Mouse (Mus musculus) thymus, postnatal 14 days (tissue): ENCODE results near the gene Heca.
"Not testable (repeated sequence)": the region's sequence is repeated elsewhere in the genome, so short reads cannot be mapped to it uniquely, and the experiment has no call there.

Experiments
- DNase-seq: peaks from one replicate; pipeline ENCODE4 v3.0.0; 2021

Heca gene

DNA sequence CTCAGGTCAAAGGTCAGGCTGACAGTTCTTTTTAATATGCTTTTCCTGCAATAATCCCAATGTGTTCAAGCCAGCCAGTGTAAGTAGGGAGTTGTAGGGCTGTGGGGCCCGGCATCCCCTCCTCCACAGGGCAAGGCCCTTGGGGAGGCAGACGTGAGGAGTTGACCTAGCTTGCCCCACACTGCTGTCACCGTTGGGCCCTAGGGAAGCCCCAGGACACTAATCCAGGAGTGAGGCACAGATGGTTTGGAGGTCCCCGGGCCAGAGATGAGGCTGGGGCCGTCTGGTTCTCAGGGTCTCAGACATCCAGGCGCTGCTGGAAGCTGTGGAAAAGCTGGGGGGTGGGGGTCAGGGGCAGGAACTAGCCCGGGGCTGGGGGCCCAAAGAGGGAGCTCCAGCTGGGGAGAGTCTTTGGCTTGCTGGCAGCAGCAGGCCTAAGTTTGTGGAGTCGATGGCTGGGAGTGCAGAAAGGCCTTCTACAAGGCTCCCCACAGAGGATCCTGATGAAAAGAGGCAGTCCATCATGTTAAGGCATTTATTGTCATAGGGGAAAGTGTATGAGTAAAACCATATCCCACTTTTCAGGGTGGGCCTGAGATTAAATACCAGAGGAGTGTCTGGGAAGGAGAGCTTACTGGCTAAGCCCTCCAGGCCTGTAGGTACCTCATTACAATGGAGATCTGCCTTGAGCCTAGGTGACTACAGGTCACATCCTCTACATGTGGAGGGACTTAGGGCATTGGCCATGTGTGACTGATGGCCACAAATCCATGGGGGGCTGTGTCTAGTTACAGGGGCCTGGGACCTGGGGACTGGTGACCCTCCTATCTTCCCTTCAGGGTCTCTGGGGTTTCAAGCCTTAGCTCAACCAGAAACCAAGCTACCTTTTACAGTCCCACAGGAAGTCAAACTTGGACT lies 69.6 kb downstream of the Heca start:
- no peak for DNase-seq

DNA sequence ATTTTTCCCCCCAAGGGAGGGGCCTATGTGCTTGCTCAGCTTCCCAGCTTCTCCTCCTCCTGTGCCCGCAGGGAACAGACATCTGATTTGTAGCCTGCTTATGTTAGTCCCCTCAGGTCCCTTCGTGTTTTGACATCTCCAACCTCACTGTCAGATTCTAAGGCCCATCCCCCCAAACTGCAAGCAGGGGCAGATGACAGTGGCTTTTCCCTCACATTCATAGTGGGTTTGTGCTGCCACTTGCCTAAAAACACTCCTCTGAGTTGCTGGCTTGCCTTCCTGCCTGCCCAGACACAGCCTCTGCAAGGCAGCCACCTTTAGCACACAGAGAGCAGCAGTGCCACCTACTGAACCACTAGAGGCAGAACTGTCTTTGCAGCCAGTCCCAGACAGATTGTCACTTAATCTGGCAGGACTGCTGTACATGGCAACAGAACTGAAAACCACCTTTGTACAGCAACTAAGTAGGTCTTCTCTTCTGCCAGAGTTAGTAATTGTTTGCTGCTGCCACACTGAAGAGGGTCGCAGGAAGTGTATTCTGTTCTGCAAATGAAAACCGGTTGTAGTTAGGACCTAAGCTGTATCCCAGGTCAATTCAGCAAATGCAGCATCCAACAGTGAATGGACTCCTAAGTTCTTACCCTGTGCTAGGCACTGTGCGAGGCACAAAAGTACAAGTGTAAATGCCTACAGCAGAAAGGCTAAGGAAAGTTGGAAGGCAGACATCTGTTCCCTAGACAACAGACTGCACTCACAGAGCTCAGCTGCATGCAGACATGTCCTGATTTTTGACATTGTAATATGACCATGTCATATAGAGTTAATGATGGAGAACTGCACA lies 77.8 kb downstream of the Heca start:
- DNase-seq, result peak; percentile 69

DNA sequence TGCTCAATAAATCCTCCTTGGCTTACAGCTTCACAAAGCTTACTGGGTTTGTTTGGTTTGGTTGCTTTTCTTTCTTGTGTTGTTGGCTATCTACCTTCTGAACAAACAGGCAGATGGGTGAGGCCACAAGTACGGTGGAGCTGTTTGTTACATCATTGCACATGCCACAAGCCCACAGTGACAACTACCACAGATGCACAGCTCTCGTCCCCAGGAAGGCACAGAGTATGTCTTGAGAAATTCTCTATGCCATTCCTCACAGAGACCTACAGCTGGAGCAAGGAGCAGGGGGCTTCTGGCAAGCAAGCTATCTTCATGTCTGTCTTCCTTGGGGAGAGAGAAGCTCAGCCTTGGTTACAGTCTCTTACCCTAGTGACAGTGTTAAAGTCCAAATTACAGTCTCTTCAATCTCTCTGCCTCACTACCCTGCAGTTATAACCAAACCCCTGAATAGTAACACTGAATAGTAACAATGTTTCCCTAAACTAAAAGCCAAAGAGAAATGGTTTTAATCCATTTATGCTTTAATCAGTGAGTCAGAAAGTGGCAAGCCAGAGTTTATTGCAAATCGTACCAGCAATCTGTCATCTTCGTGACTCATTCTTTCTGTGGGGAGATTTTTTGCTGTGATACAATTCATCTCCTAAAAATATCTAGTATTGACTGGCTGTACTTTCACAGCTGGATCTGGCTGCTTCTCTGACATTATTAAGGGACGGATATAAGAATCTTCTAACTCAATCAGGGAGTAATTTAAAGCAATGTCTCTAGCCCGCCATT lies 87.0 kb downstream of the Heca start:
- no peak for DNase-seq

DNA sequence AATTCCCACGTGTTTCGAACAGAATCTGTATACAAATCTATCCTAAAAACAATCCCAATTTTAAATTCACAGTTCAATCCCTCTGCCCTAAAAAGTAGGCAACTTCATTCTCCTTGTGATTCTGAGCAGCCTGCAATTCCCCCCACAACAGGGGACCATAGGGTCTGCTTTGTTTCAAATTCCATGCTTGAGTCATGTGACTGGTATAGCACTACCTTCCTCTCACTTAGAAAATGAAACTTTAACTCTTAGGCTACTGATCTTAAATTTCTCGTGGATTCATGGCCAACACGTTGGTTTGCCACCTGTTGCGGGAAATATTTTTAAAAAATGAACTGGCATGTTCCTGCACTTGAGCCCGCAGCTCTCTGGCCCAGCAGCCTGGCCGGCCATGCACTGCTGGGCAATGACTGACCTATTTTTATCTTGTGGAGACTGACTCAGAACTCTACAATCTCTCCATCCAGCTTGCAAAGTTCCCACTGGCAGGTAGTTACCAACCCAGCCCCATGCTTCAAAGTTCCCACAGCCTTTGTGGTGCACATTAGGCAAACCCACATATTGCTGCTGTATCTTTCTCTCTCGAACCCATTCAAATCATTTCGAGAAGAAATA lies 90.1 kb downstream of the Heca start:
- no peak for DNase-seq

DNA sequence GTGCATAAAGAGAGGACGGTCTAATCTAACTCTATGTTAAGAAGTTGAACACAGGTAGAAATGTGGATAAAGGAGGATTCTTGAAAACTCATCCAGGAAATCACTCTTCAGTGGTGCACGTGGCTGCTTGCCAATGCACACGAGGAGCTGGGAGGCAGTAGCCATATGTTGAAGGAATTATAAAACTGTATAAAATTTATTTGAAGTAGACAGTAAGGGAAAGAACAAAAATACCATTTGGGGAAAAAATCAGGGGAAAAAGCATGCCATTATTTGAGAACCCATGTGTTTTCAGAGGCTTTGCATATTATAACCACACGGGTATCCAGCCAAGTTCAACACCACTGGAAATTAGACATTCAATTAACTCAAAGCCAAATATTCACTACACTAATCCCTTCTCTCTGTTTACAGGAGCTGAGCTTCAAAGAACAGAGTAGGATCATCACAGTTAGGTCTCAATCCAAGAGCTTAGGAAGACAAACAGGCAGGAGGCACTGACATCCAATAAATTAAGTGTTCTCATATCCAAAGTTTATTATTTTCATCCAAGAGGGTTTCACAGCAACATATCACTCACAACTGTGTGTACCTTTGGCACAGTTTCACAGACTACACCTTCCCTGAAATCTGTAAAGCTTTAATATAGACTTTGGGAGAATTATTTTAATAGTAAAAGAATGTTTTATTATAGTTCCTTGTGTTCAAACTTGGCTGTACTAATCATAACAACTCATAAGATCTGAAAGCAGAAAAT lies 102.9 kb downstream of the Heca start:
- DNase-seq, result no peak

DNA sequence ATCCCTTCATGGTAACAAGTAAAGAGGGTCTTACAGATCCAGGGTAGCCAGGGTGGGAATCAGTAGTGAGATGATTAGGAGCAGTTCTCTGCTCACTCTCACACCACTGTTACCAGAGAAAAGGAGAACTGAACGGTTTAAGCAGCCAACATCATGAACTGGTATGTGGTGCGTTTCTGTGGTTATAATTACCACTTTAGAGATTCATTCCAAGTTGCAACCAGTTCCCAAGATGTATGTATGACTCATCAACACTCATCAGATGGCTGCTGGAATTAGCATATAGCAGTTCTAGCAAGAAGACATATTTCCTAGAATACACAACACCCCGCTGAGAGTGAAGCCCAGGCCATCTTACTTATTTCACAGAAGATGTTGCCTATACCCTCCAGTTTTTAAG lies 105.8 kb downstream of the Heca start:
- DNase-seq, result no peak

DNA sequence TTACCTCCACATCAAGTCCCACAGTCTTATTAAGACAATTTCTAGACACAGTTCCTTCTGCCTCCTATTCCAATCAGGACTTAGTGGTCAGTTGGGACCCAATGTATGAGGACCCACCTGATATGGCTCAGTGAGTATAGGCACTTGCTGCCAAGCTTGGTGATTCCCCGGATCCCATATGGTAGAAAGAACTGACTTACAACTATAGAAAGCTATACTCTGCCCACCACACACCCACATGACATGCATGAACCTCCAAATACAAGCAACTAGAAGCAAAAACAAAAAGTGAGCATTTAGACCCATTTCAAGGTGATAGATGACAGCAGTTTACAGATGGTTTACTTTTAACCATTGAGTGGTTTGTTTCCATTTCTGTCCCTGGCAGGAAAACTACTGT lies 111.6 kb downstream of the Heca start:
- no peak for DNase-seq

DNA sequence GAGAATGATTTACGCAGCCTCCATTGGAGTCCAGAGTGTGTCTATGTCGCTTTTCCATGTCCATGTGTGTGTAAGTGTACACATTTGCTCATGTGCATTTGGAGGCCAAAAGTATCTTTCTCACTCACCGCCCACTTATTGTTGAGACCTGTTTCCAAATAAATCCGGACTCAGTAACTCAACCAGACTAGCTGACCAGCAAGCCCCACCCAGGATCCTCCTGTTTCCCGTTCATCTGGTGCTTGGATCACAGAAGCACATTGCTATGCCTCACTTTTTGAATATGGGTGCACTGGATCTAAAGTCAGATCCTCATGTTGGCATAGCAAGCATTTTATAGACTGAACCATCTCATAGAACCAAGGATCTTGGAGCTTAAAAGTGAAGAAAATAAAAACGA lies 112.8 kb downstream of the Heca start:
- DNase-seq, result no peak

DNA sequence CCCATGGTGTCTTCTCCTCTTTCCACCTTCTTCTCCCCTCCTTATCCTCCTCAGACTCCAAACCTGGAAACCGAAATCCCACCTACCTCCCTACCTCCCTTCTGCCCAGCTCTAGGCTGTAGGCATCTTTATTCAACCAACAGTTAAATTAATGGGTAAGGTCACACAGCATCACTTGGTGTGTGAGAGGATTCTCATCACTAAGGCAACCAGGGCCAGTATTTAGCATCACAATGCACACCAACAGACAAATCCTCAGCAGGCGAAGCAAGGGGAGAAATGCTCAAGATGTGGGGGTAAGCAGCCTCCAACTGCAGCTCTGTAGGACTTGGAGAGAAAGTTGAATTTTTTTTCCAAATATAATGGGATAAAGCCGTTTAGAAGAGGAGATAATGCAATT lies 116.8 kb downstream of the Heca start:
- DNase-seq, result no peak

DNA sequence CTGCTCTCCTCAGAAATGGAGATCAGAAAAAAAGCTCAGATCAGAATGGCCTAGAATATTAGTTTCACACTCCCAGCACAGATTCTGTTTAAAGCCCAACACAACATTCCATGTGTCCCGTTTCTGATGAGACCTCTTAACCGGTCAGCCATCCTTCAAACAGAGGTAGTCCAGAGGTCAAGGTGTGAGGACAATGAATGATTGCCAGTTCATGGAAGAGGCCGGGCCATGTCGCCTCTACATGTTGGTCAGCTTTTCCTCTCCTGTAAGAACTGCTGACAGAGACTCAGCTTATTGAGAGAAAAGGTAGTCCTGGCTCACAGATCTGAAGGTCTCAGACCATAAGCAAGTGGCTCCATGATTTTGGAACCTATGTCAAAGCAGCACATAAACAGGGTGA lies 118.7 kb downstream of the Heca start:
- DNase-seq, result no peak

DNA sequence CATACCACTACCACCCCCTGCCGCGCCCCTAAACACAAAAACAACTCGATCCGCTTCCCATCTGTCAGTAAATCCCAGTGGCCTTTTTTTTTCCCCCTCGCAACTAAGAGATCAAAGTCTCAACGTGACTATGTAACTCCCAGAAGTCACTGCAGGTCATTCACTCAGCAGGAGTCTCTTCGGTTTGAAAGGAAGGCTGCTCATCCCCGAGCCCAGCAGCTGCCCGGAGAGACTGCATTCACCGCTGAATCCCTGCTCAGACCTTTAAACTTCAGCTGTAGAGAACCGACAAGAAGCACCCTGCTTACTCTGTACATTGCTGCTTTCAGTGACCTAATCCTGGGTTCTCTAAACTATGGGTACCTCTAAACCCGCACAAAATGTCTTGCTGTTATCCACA lies 120.5 kb downstream of the Heca start:
- no peak for DNase-seq

DNA sequence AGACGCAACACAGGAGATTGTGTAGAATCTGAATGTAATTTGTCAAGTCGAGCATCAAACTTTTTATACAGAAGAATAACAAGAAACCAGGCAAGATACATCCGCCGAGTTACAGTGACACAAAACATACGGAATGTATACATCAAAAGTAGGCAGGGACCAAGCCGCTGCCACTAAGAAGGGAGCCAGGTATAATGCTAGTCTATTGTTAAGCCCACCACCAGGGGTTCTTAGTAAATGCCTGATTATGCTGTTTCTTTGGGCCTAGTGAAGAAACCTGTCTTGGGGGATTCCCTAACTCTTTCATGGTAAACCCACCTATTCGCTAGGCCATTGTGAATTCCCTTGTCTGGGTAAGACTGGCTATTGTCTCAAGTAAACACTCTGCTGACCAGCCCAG lies 127.4 kb downstream of the Heca start:
- not testable (repeated sequence) for DNase-seq
